Mouse (Mus musculus): ENCODE results near the gene Olfr154. TPM values are rescaled to one million over a fixed set of nuclear protein-coding genes. Genes with fewer than 3 reads are reported as not detected.

Olfr154 gene
- not detected for total RNA-seq (2023)

DNA sequence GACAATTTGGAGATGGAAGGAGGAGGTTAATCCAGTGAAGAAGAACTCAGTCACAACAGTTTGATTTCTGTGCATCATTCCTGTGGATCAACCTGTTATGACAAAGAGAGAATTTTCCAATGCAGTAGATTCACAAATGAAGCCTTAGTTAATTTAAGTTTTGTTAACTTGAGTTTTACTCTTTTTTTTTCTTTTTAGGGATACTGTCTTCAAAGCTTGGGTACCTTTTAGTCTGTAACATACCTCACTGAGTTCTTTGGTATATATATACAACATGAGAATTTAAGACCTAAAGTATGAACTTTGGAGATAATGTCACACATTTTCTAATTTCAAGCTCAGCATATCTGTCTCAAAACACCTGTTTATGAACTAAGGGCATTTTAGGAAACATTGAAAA lies at the start of gene Olfr154:
Olfr154 (minus strand) TSS at position 101 of the 400 bp plus-strand sequence.

DNA sequence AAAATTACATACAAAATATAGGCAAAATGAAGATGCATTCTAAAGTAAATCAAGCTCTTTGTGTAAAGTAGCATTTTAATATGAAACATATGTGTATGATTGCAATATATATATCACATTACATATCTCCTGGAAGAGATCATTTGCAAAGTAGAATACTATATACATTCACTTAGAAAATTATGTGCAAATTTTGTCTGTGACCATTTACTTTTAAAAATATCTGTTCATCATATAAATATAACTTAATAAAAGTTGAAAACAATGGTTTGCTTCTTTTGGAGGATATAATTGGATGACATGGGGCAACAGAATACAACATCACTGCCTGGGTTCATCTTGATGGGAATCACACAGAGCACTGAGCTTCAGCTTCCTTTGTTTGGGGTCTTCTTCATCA lies 24.9 kb upstream of the Olfr154 start, which contains the start of gene Olfr1008:
Olfr1008 (plus strand) TSS at position 301 of the 400 bp plus-strand sequence.

DNA sequence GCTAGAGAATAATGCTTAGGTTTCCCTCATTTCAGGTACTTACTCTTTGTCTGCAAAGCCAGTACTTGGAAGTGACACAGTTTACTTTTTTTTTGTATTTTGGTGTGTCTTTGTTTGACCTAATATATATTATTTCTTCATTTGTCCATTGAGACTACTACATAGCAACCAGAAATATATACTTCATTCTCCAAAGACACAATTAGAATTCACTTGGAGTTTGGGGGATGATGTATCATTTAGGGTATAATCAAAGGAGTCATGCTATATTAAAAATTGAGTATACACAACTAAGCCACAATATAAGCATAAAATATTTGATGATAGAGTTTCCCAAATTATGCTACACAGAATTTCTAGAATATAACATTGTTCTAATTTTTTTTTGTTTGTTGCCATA lies 14.4 kb upstream of the Olfr154 start, which contains the start of gene Olfr1006:
Olfr1006 (minus strand) TSS at position 101 of the 400 bp plus-strand sequence.

DNA sequence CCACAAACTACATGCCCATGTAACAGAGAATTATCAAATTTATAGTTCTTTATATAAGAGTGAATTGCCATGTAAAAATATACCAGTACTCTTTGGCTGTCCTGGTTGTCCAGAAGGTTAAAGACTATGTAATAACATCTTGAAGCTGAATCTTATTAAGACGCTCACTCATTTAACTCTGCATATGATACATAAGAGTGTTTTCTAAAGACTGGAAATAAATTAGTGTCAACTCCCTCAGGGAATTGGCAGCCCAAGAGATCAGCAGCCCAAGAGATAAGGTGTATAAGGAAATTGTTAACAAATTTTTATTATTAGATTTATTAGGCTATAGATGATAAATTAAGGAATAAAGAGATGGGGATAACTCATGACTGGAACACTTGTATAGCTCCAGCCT lies 13.7 kb downstream of the Olfr154 start, which contains the start of gene Olfr1002:
Olfr1002 (minus strand) TSS at position 101 of the 400 bp plus-strand sequence.

Other genes with a start within 250 kb of the Olfr154 start
- gene Olfr993, start 249.6 kb downstream of the Olfr154 start, total RNA-seq (2023), result not detected
- not detected for gene Olfr994, start 228.0 kb downstream of the Olfr154 start, total RNA-seq (2023)
- not detected for gene Olfr995, start 220.8 kb downstream of the Olfr154 start, total RNA-seq (2023)
- gene 4833423E24Rik, start 145.4 kb downstream of the Olfr154 start, total RNA-seq (2023), result not detected
- gene Olfr996, start 85.2 kb downstream of the Olfr154 start, total RNA-seq (2023), result not detected
- gene Olfr998, start 75.5 kb downstream of the Olfr154 start, total RNA-seq (2023), result not detected
- not detected for gene Olfr1000, start 52.6 kb downstream of the Olfr154 start, total RNA-seq (2023)
- gene Olfr1002, start 13.8 kb downstream of the Olfr154 start, total RNA-seq (2023), result not detected
- gene Olfr1006, start 14.3 kb upstream of the Olfr154 start, total RNA-seq (2023), result not detected
- not detected for gene Olfr1008, start 25.0 kb upstream of the Olfr154 start, total RNA-seq (2023)
- gene Olfr1009, start 51.0 kb upstream of the Olfr154 start, total RNA-seq (2023), result not detected
- gene Olfr1012, start 98.3 kb upstream of the Olfr154 start, total RNA-seq (2023), result not detected
- gene Olfr1013, start 102.6 kb upstream of the Olfr154 start, total RNA-seq (2023), result not detected
- not detected for gene Olfr1014, start 108.3 kb upstream of the Olfr154 start, total RNA-seq (2023)
- not detected for gene Olfr1015, start 117.6 kb upstream of the Olfr154 start, total RNA-seq (2023)
- not detected for gene Olfr1016, start 138.1 kb upstream of the Olfr154 start, total RNA-seq (2023)
- not detected for gene Olfr1018, start 154.0 kb upstream of the Olfr154 start, total RNA-seq (2023)
- not detected for gene Olfr1019, start 181.0 kb upstream of the Olfr154 start, total RNA-seq (2023)
- not detected for gene Olfr1020, start 182.6 kb upstream of the Olfr154 start, total RNA-seq (2023)
- not detected for gene Olfr1022, start 204.1 kb upstream of the Olfr154 start, total RNA-seq (2023)
- gene Olfr1023, start 221.2 kb upstream of the Olfr154 start, total RNA-seq (2023), result not detected
- not detected for gene Olfr1024, start 240.6 kb upstream of the Olfr154 start, total RNA-seq (2023)